Mouse (Mus musculus) heart, postnatal 0 days (tissue): ENCODE data around the gene Tmem170.
A peak's percentile ranks its signal among the peaks of the same experiment; 100 is the strongest.

Experiments
- CTCF ChIP-seq: IDR thresholded peaks from 2 replicates; pipeline ENCODE4 v1.5.1; 2016; ENCODE audit warnings: antibody characterized with exemption, control low read depth, low read depth
- EP300 ChIP-seq: IDR thresholded peaks from 2 replicates; pipeline ENCODE4 v1.6.1; 2016; ENCODE audit warnings: antibody characterized with exemption, low read depth

DNA sequence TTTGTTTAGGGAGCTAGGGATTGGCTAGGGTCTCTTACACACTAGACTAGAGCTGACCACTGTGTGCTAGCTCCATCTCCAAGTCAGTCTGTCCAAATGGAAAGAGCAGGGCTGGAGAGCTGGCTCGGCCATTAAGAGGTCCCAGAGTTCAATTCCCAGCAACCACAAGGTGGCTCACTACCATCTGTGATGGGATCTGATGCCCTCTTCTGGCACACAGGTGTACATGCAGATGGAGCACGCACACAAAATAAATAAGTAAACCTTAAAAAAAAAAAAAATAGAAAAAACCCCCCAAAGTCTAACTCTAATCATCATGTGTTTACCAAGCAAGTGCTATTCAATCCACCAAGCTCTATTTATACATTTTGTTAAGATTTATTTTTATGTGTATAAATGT lies 43.1 kb upstream of the Tmem170 start:
- TF ChIP-seq CTCF: peak; percentile 20; the same call in 1 of the 2 replicates
- no peak for TF ChIP-seq EP300
